Mouse (Mus musculus): ENCODE measurements at regions not wholly inside any gene's neighbourhood (a gene's known extent, or its start where the extent isn't known, plus 50 kb on each side); places are given as distances from the start of the nearest gene placed in this dataset.

GRCm38 (mm10) chr10:44744221-44744620, 215.9 kb upstream of the Prdm1 start:
- Histone ChIP-seq H3K4me1 (ENCODE audit: control insufficient read depth, insufficient read depth, low read length) (no peaks in the 10 kb centered on the region), H3K9ac (ENCODE audit: low read length) (no peak overlapping the region), H3K36me3 (ENCODE audit: control insufficient read depth, insufficient read depth, low read length) (no peaks in the 10 kb centered on the region), H3K27me3 (ENCODE audit: control insufficient read depth, insufficient read depth, low read length) (no peaks in the 10 kb centered on the region), H3K9me3 (replicated peaks; ENCODE audit: control insufficient read depth, low read length) (no peaks in the 10 kb centered on the region), H3K27ac (ENCODE audit: low read length) (no peak overlapping the region), H3K4me2 (ENCODE audit: low read depth, low read length) (no peak overlapping the region), H3K4me3 (replicated peaks; ENCODE audit: low read length) (no peak overlapping the region)
- no peak for ATAC-seq (ENCODE audit: insufficient read depth, low FRiP score)
- WGBS = 67% methylated on average over 2 of the region's 2 CpGs

GRCm38 (mm10) chr10:44733641-44734040, 205.3 kb upstream of the Prdm1 start:
- no peak overlapping the region for H3K9ac ChIP-seq (ENCODE audit: low read length)
- H3K9me3 ChIP-seq (replicated peaks; ENCODE audit: control insufficient read depth, low read length) = no peaks in the 10 kb centered on the region
- H3K4me2 ChIP-seq (ENCODE audit: low read depth, low read length) = no peak overlapping the region
- no peaks in the 10 kb centered on the region for H3K36me3 ChIP-seq (ENCODE audit: control insufficient read depth, insufficient read depth, low read length)
- H3K4me1 ChIP-seq (ENCODE audit: control insufficient read depth, insufficient read depth, low read length) = no peaks in the 10 kb centered on the region
- 88% methylated on average over 5 of the region's 5 CpGs for WGBS
- H3K4me3 ChIP-seq (replicated peaks; ENCODE audit: low read length) = no peak overlapping the region
- ATAC-seq (ENCODE audit: insufficient read depth, low FRiP score) = no peak
- H3K27ac ChIP-seq (ENCODE audit: low read length) = no peak overlapping the region
- no peaks in the 10 kb centered on the region for H3K27me3 ChIP-seq (ENCODE audit: control insufficient read depth, insufficient read depth, low read length)

GRCm38 (mm10) chr10:44730721-44731120, 202.4 kb upstream of the Prdm1 start:
- ATAC-seq (ENCODE audit: insufficient read depth, low FRiP score) = no peak
- no peak overlapping the region for H3K27ac ChIP-seq (ENCODE audit: low read length)

GRCm38 (mm10) chr10:44728963-44729362, 200.7 kb upstream of the Prdm1 start:
- H3K27ac ChIP-seq (ENCODE audit: low read length) = no peak overlapping the region
- WGBS = 84% methylated on average over 4 of the region's 4 CpGs
- no peak overlapping the region for H3K9ac ChIP-seq (ENCODE audit: low read length)
- no peak overlapping the region for H3K4me3 ChIP-seq (replicated peaks; ENCODE audit: low read length)
- no peaks in the 10 kb centered on the region for H3K27me3 ChIP-seq (ENCODE audit: control insufficient read depth, insufficient read depth, low read length)
- no peaks in the 10 kb centered on the region for H3K9me3 ChIP-seq (replicated peaks; ENCODE audit: control insufficient read depth, low read length)
- H3K4me2 ChIP-seq (ENCODE audit: low read depth, low read length) = no peak overlapping the region
- H3K36me3 ChIP-seq (ENCODE audit: control insufficient read depth, insufficient read depth, low read length) = no peaks in the 10 kb centered on the region
- no peaks in the 10 kb centered on the region for H3K4me1 ChIP-seq (ENCODE audit: control insufficient read depth, insufficient read depth, low read length)
- no peak for ATAC-seq (ENCODE audit: insufficient read depth, low FRiP score)

More at GRCm38 (mm10) chr10:44730721-44731120, 202.4 kb upstream of the Prdm1 start:
- Histone ChIP-seq H3K9me3 (replicated peaks; ENCODE audit: control insufficient read depth, low read length) (no peaks in the 10 kb centered on the region), H3K4me3 (replicated peaks; ENCODE audit: low read length) (no peak overlapping the region), H3K36me3 (ENCODE audit: control insufficient read depth, insufficient read depth, low read length) (no peaks in the 10 kb centered on the region), H3K4me1 (ENCODE audit: control insufficient read depth, insufficient read depth, low read length) (no peaks in the 10 kb centered on the region), H3K9ac (ENCODE audit: low read length) (no peak overlapping the region), H3K27me3 (ENCODE audit: control insufficient read depth, insufficient read depth, low read length) (no peaks in the 10 kb centered on the region), H3K4me2 (ENCODE audit: low read depth, low read length) (no peak overlapping the region)
- 72% methylated on average over 8 of the region's 8 CpGs for WGBS

- Histone ChIP-seq H3K4me2 (ENCODE audit: low read depth, low read length) (no peak overlapping the region), H3K27ac (ENCODE audit: low read length) (no peak overlapping the region), H3K36me3 (ENCODE audit: control insufficient read depth, insufficient read depth, low read length) (no peaks in the 10 kb centered on the region), H3K9me3 (replicated peaks; ENCODE audit: control insufficient read depth, low read length) (no peaks in the 10 kb centered on the region), H3K4me1 (ENCODE audit: control insufficient read depth, insufficient read depth, low read length) (no peaks in the 10 kb centered on the region), H3K9ac (ENCODE audit: low read length) (no peak overlapping the region), H3K27me3 (ENCODE audit: control insufficient read depth, insufficient read depth, low read length) (no peaks in the 10 kb centered on the region), H3K4me3 (replicated peaks; ENCODE audit: low read length) (no peak overlapping the region)
- WGBS = 66% methylated on average over 3 of the region's 3 CpGs
- ATAC-seq (ENCODE audit: insufficient read depth, low FRiP score) = no peak
These were observed 196.3 kb upstream of the Prdm1 start for GRCm38 (mm10) chr10:44724575-44724974.

GRCm38 (mm10) chr10:44723845-44724244, 195.5 kb upstream of the Prdm1 start:
- WGBS = 61% methylated on average over 1 of the region's 1 CpGs
- H3K4me3 ChIP-seq (replicated peaks; ENCODE audit: low read length) = no peak overlapping the region
- no peak overlapping the region for H3K27ac ChIP-seq (ENCODE audit: low read length)
- H3K9me3 ChIP-seq (replicated peaks; ENCODE audit: control insufficient read depth, low read length) = no peaks in the 10 kb centered on the region
- no peak for ATAC-seq (ENCODE audit: insufficient read depth, low FRiP score)
- no peaks in the 10 kb centered on the region for H3K36me3 ChIP-seq (ENCODE audit: control insufficient read depth, insufficient read depth, low read length)
- H3K4me1 ChIP-seq (ENCODE audit: control insufficient read depth, insufficient read depth, low read length) = no peaks in the 10 kb centered on the region
- no peak overlapping the region for H3K9ac ChIP-seq (ENCODE audit: low read length)
- H3K4me2 ChIP-seq (ENCODE audit: low read depth, low read length) = no peak overlapping the region
- no peaks in the 10 kb centered on the region for H3K27me3 ChIP-seq (ENCODE audit: control insufficient read depth, insufficient read depth, low read length)

- no peak overlapping the region for H3K4me2 ChIP-seq (ENCODE audit: low read depth, low read length)
- no peaks in the 10 kb centered on the region for H3K4me1 ChIP-seq (ENCODE audit: control insufficient read depth, insufficient read depth, low read length)
- H3K4me3 ChIP-seq (replicated peaks; ENCODE audit: low read length) = no peak overlapping the region
- H3K27me3 ChIP-seq (ENCODE audit: control insufficient read depth, insufficient read depth, low read length) = no peaks in the 10 kb centered on the region
- H3K27ac ChIP-seq (ENCODE audit: low read length) = no peak overlapping the region
- H3K9me3 ChIP-seq (replicated peaks; ENCODE audit: control insufficient read depth, low read length) = no peaks in the 10 kb centered on the region
- 76% methylated on average over 5 of the region's 5 CpGs for WGBS
- ATAC-seq (ENCODE audit: insufficient read depth, low FRiP score) = no peak
- no peaks in the 10 kb centered on the region for H3K36me3 ChIP-seq (ENCODE audit: control insufficient read depth, insufficient read depth, low read length)
- H3K9ac ChIP-seq (ENCODE audit: low read length) = no peak overlapping the region
These were observed 195.0 kb upstream of the Prdm1 start for GRCm38 (mm10) chr10:44723321-44723720.

GRCm38 (mm10) chr10:44721670-44722069, 193.4 kb upstream of the Prdm1 start:
- 80% methylated on average over 10 of the region's 10 CpGs for WGBS
- no peak overlapping the region for H3K4me3 ChIP-seq (replicated peaks; ENCODE audit: low read length)
- no peaks in the 10 kb centered on the region for H3K4me1 ChIP-seq (ENCODE audit: control insufficient read depth, insufficient read depth, low read length)
- no peaks in the 10 kb centered on the region for H3K27me3 ChIP-seq (ENCODE audit: control insufficient read depth, insufficient read depth, low read length)
- ATAC-seq (ENCODE audit: insufficient read depth, low FRiP score) = no peak
- no peak overlapping the region for H3K9ac ChIP-seq (ENCODE audit: low read length)
- no peak overlapping the region for H3K4me2 ChIP-seq (ENCODE audit: low read depth, low read length)
- no peaks in the 10 kb centered on the region for H3K36me3 ChIP-seq (ENCODE audit: control insufficient read depth, insufficient read depth, low read length)
- no peaks in the 10 kb centered on the region for H3K9me3 ChIP-seq (replicated peaks; ENCODE audit: control insufficient read depth, low read length)
- no peak overlapping the region for H3K27ac ChIP-seq (ENCODE audit: low read length)

GRCm38 (mm10) chr10:44716612-44717011, 188.3 kb upstream of the Prdm1 start:
- Histone ChIP-seq H3K9ac (ENCODE audit: low read length) (no peak overlapping the region), H3K36me3 (ENCODE audit: control insufficient read depth, insufficient read depth, low read length) (no peaks in the 10 kb centered on the region), H3K9me3 (replicated peaks; ENCODE audit: control insufficient read depth, low read length) (no peaks in the 10 kb centered on the region), H3K27ac (ENCODE audit: low read length) (peak overlapping the region; percentile 18; the same call in 1 of the 2 replicates), H3K4me1 (ENCODE audit: control insufficient read depth, insufficient read depth, low read length) (no peaks in the 10 kb centered on the region), H3K4me3 (replicated peaks; ENCODE audit: low read length) (no peak overlapping the region), H3K4me2 (ENCODE audit: low read depth, low read length) (no peak overlapping the region), H3K27me3 (ENCODE audit: control insufficient read depth, insufficient read depth, low read length) (no peaks in the 10 kb centered on the region)
- ATAC-seq (ENCODE audit: insufficient read depth, low FRiP score) = no peak
- 81% methylated on average over 5 of the region's 5 CpGs for WGBS

- no peak overlapping the region for H3K4me2 ChIP-seq (ENCODE audit: low read depth, low read length)
- no peak overlapping the region for H3K27ac ChIP-seq (ENCODE audit: low read length)
- H3K4me1 ChIP-seq (ENCODE audit: control insufficient read depth, insufficient read depth, low read length) = no peaks in the 10 kb centered on the region
- no peak for ATAC-seq (ENCODE audit: insufficient read depth, low FRiP score)
- no peaks in the 10 kb centered on the region for H3K27me3 ChIP-seq (ENCODE audit: control insufficient read depth, insufficient read depth, low read length)
- no peaks in the 10 kb centered on the region for H3K9me3 ChIP-seq (replicated peaks; ENCODE audit: control insufficient read depth, low read length)
- no peak overlapping the region for H3K4me3 ChIP-seq (replicated peaks; ENCODE audit: low read length)
- H3K36me3 ChIP-seq (ENCODE audit: control insufficient read depth, insufficient read depth, low read length) = no peaks in the 10 kb centered on the region
- no peak overlapping the region for H3K9ac ChIP-seq (ENCODE audit: low read length)
These were observed 187.6 kb upstream of the Prdm1 start for GRCm38 (mm10) chr10:44715902-44716301.

All from stomach, embryonic 16.5 days (tissue).